Mouse (Mus musculus): ENCODE results near the gene Gtpbp1. TPM values are rescaled to one million over a fixed set of nuclear protein-coding genes. Genes with fewer than 3 reads are reported as not detected.
A peak's percentile ranks its signal among the peaks of the same experiment; 100 is the strongest.
"Not testable (repeated sequence)": the region's sequence is repeated elsewhere in the genome, so short reads cannot be mapped to it uniquely, and the experiment has no call there.

The Gtpbp1 gene
- total and polyA plus RNA-seq, 2 experiments from 2014 or later, result 47.6 to 78.1 TPM

- WGBS, result under 1% methylated on average over 35 of the region's 37 CpGs
- ATAC-seq, result peak; percentile 38; the same call in 1 of the 2 replicates
- Histone ChIP-seq H3K9me3 (ENCODE audit: low read length) (no peaks in the 10 kb centered on the region), H3K4me1 (ENCODE audit: insufficient read depth) (no peaks in the 10 kb centered on the region; the same call in 1 of the 2 replicates), H3K27me3 (ENCODE audit: insufficient read depth, low read length) (no peaks in the 10 kb centered on the region), H3K9ac (peak overlapping the region; percentile 72), H3K4me3 (ENCODE audit: low read depth, low read length) (peak overlapping the region; percentile 69), H3K36me3 (ENCODE audit: insufficient read depth) (peaks cover 48% of the 10 kb centered on the region), H3K27ac (ENCODE audit: low read depth, low read length) (peak overlapping the region; percentile 24; the same call in 1 of the 2 replicates), H3K4me2 (ENCODE audit: low read depth) (peak overlapping the region; percentile 91)
- DNase-seq, result no peak
- TF ChIP-seq CTCF (IDR thresholded peaks at IDR 0.05; ENCODE audit: low read depth), result no peak
Measured at GRCm38 (mm10) chr15:79670972-79671299, 19.7 kb upstream of the Gtpbp1 start.

GRCm38 (mm10) chr15:79671828-79672348 lies 18.8 kb upstream of the Gtpbp1 start:
- Histone ChIP-seq H3K4me2 (ENCODE audit: low read depth) (peak overlapping the region; percentile 91), H3K4me3 (ENCODE audit: low read depth, low read length) (peak overlapping the region; percentile 69; the same call in 1 of the 2 replicates), H3K36me3 (ENCODE audit: insufficient read depth) (peaks cover 47% of the 10 kb centered on the region)
- H3K9me3 ChIP-seq (ENCODE audit: low read length); DNase-seq; H3K27ac ChIP-seq (ENCODE audit: low read depth, low read length); ATAC-seq; H3K4me1 ChIP-seq (ENCODE audit: insufficient read depth); H3K9ac ChIP-seq; H3K27me3 ChIP-seq (ENCODE audit: insufficient read depth, low read length): not testable (repeated sequence)
- 77% methylated on average over 11 of the region's 11 CpGs for WGBS

DNA sequence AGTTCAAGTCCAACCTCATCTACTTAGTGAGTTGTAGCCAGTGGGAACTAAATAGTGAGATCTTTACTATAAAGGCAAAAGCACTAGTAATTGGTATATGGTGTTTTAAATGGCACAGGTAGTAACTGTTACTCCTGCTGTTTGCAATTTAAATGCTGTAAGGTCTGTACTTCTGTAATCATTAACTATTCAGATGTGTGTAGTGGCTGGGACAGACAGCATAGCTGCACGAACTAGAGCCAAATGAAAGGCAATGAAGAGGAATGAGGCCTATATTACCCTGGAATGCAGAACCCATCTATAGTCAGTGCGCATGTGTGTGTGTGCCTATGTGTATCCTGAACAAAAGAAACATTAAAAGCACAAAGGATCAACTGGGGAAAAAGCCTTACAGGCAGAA lies 12.7 kb upstream of the Gtpbp1 start:
- Histone ChIP-seq H3K27ac (ENCODE audit: low read depth, low read length) (no peak overlapping the region), H3K9ac (no peak overlapping the region), H3K4me1 (ENCODE audit: insufficient read depth) (no peaks in the 10 kb centered on the region), H3K36me3 (ENCODE audit: insufficient read depth) (peaks cover 37% of the 10 kb centered on the region), H3K9me3 (ENCODE audit: low read length) (no peaks in the 10 kb centered on the region), H3K4me3 (ENCODE audit: low read depth, low read length) (no peak overlapping the region), H3K27me3 (ENCODE audit: insufficient read depth, low read length) (no peaks in the 10 kb centered on the region), H3K4me2 (ENCODE audit: low read depth) (no peak overlapping the region)
- DNase-seq (no peak), ATAC-seq (no peak)
- 86% methylated on average over 2 of the region's 2 CpGs for WGBS
- TF ChIP-seq CTCF (IDR thresholded peaks at IDR 0.05; ENCODE audit: low read depth), result no peak

GRCm38 (mm10) chr15:79681973-79682372 lies 8.7 kb upstream of the Gtpbp1 start:
- H3K4me2 ChIP-seq (ENCODE audit: low read depth), result no peak overlapping the region
- H3K27me3 ChIP-seq (ENCODE audit: insufficient read depth, low read length), result no peaks in the 10 kb centered on the region
- H3K4me3 ChIP-seq (ENCODE audit: low read depth, low read length), result no peak overlapping the region
- no peak overlapping the region for H3K9ac ChIP-seq
- no peaks in the 10 kb centered on the region for H3K9me3 ChIP-seq (ENCODE audit: low read length)
- peaks cover 31% of the 10 kb centered on the region for H3K4me1 ChIP-seq (ENCODE audit: insufficient read depth)
- ATAC-seq (no peak), DNase-seq (no peak)
- WGBS, result 85% methylated on average over 4 of the region's 4 CpGs
- 0 out of 2 replicates have a peak, but pooled peaks cover 2% of the 10 kb centered on the region for H3K36me3 ChIP-seq (ENCODE audit: insufficient read depth)
- H3K27ac ChIP-seq (ENCODE audit: low read depth, low read length), result no peak overlapping the region
- TF ChIP-seq CTCF (IDR thresholded peaks at IDR 0.05; ENCODE audit: low read depth), result no peak

DNA sequence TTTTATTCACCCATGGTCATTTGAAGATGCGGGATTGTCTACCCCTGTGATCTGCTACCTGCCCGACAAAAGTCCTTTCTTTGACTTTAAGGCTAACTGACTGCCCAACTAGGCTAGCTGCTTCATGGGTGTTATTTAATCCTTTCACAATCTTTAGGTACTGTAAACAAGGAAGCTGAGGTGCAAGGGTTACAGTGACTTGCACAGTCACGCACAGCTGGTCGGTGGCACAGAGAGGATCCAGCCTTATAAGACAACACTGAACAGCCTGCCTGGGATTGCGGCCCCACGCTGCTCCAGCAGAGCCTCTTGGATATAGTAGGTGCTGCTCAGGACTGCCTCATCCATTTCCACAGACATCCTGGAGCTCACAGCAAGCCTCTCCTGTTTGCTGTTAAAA lies 7.5 kb upstream of the Gtpbp1 start:
- Histone ChIP-seq H3K4me1 (ENCODE audit: insufficient read depth) (peaks cover 31% of the 10 kb centered on the region), H3K27ac (ENCODE audit: low read depth, low read length) (no peak overlapping the region), H3K27me3 (ENCODE audit: insufficient read depth, low read length) (no peaks in the 10 kb centered on the region), H3K4me3 (ENCODE audit: low read depth, low read length) (no peak overlapping the region), H3K9ac (no peak overlapping the region), H3K9me3 (ENCODE audit: low read length) (no peaks in the 10 kb centered on the region), H3K36me3 (ENCODE audit: insufficient read depth) (no peaks in the 10 kb centered on the region), H3K4me2 (ENCODE audit: low read depth) (peak overlapping the region; percentile 70)
- 86% methylated on average over 6 of the region's 6 CpGs for WGBS
- DNase-seq (no peak), ATAC-seq (no peak)
- no peak for TF ChIP-seq CTCF (IDR thresholded peaks at IDR 0.05; ENCODE audit: low read depth)

- 68% methylated on average over 19 of the region's 19 CpGs for WGBS
- peak overlapping the region; percentile 70 for H3K4me2 ChIP-seq (ENCODE audit: low read depth)
- H3K27ac ChIP-seq (ENCODE audit: low read depth, low read length), result no peak overlapping the region
- no peak for TF ChIP-seq CTCF (IDR thresholded peaks at IDR 0.05; ENCODE audit: low read depth)
- H3K4me1 ChIP-seq (ENCODE audit: insufficient read depth), result peaks cover 31% of the 10 kb centered on the region
- no peaks in the 10 kb centered on the region for H3K27me3 ChIP-seq (ENCODE audit: insufficient read depth, low read length)
- no peaks in the 10 kb centered on the region for H3K9me3 ChIP-seq (ENCODE audit: low read length)
- no peak for DNase-seq
- peak overlapping the region; percentile 71 for H3K9ac ChIP-seq
- H3K36me3 ChIP-seq (ENCODE audit: insufficient read depth), result no peaks in the 10 kb centered on the region
- H3K4me3 ChIP-seq (ENCODE audit: low read depth, low read length), result peak overlapping the region; percentile 71
- ATAC-seq, result no peak
Measured at GRCm38 (mm10) chr15:79683707-79684465, 6.8 kb upstream of the Gtpbp1 start.

DNA sequence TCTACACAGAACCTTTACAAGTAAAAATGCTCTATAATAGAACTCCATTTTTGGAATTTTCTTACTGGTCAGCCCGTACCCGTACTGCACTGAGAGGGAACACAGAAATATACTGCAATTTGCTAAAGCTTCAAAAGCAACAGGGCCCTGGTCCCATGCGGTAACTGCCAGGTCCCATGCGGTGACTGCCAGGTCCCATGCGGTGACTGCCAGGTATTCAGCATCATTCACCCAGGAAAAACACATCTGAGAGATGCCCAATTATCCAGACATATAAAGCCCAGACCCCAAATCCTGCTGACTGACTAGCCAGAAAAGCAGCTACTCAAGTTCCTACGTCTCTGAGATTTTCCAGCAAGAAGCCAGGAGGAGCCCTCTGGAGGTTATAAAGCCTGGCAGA lies 6.0 kb upstream of the Gtpbp1 start:
- no peaks in the 10 kb centered on the region for H3K27me3 ChIP-seq (ENCODE audit: insufficient read depth, low read length)
- no peak overlapping the region for H3K27ac ChIP-seq (ENCODE audit: low read depth, low read length)
- TF ChIP-seq CTCF (IDR thresholded peaks at IDR 0.05; ENCODE audit: low read depth), result no peak
- H3K36me3 ChIP-seq (ENCODE audit: insufficient read depth), result no peaks in the 10 kb centered on the region
- ATAC-seq (no peak), DNase-seq (no peak)
- peaks cover 31% of the 10 kb centered on the region for H3K4me1 ChIP-seq (ENCODE audit: insufficient read depth)
- H3K9me3 ChIP-seq (ENCODE audit: low read length), result no peaks in the 10 kb centered on the region
- H3K4me2 ChIP-seq (ENCODE audit: low read depth), result peak overlapping the region; percentile 70
- H3K4me3 ChIP-seq (ENCODE audit: low read depth, low read length), result peak overlapping the region; percentile 71
- peak overlapping the region; percentile 71 for H3K9ac ChIP-seq
- 52% methylated on average over 6 of the region's 6 CpGs for WGBS

Measured in forebrain, postnatal 0 days (tissue).